Mouse (Mus musculus) neural tube, embryonic 14.5 days (tissue): Measurements from ENCODE around the gene Trabd2b. TPM values are rescaled to one million over a fixed set of nuclear protein-coding genes. Genes with fewer than 3 reads are reported as not detected.

Source experiments
- ATAC-seq: fragments of 200-750 bp; cut with Nextera tagmentation; 2 replicates; pipeline ENCODE4 v1.8.0; 2017; ENCODE audit warnings: low read depth, mild to moderate bottlenecking, moderate TSS enrichment, moderate library complexity
- H3K27ac ChIP-seq: fragments of 300-500 bp; sonication (generic); 2 replicates; pipeline ENCODE4 v1.5.1; 2014; ENCODE audit warnings: low read depth, mild to moderate bottlenecking, control low read depth, low read length, moderate library complexity, mixed read lengths
- H3K27me3 ChIP-seq: fragments of 300-500 bp; sonication (generic); 2 replicates; pipeline ENCODE4 v1.6.1; 2014; ENCODE audit warnings: low read length; ENCODE audit not compliant: control insufficient read depth, insufficient read depth
- H3K36me3 ChIP-seq: fragments of 300-500 bp; sonication (generic); 2 replicates; pipeline ENCODE4 v1.6.1; 2014; ENCODE audit warnings: low read length, mixed read lengths; ENCODE audit not compliant: control insufficient read depth, insufficient read depth
- H3K4me1 ChIP-seq: fragments of 300-500 bp; sonication (generic); 2 replicates; pipeline ENCODE4 v1.6.1; 2014; ENCODE audit warnings: low read length; ENCODE audit not compliant: control insufficient read depth, insufficient read depth
- H3K4me2 ChIP-seq: fragments of 300-500 bp; sonication (generic); 2 replicates; pipeline ENCODE4 v1.6.1; 2014; ENCODE audit warnings: mild to moderate bottlenecking, low read depth, low read length, control low read depth
- H3K4me3 ChIP-seq: fragments of 300-500 bp; sonication (generic); 2 replicates; pipeline ENCODE4 v1.5.1; 2014; ENCODE audit warnings: low read depth, low read length, control low read depth, mixed read lengths
- H3K9ac ChIP-seq: fragments of 300-500 bp; sonication (generic); replicated peaks from 2 replicates; pipeline ENCODE4 v1.6.1; 2014; ENCODE audit warnings: low read depth, mild to moderate bottlenecking, control low read depth, low read length, mixed read lengths
- H3K9me3 ChIP-seq: fragments of 300-500 bp; sonication (generic); 2 replicates; pipeline ENCODE4 v1.6.1; 2016; ENCODE audit warnings: low read length; ENCODE audit not compliant: control insufficient read depth
- WGBS: fragments of 180-500 bp; shearing (Covaris S2); extraction: QIAGEN DNeasy Blood & Tissue Kit; methylation state at CpG from one replicate; pipeline ENCODE4 v1.1.7; 2014; 5-methylcytosine and 5-hydroxymethylcytosine counted together
- polyA plus RNA-seq: library from polyadenylated mRNA; unstranded; fragments of >200 nt; fragmentation: Nextera tagmentation; extraction: Ambion mirVana; gene quantifications from 2 replicates; pipeline ENCODE4 v1.2.1, GENCODE M21; 2014

The Trabd2b gene
- polyA plus RNA-seq, 1 experiment from 2014 or later: 0.56 TPM

GRCm38 (mm10) chr4:114467371-114468094 lies 61.0 kb downstream of the Trabd2b start:
- no peak overlapping the region for H3K9ac ChIP-seq
- no peak overlapping the region for H3K4me3 ChIP-seq
- ATAC-seq: no peak
- H3K36me3 ChIP-seq: no peaks in the 10 kb centered on the region
- no peak overlapping the region for H3K27ac ChIP-seq
- H3K27me3 ChIP-seq: no peaks in the 10 kb centered on the region
- H3K4me2 ChIP-seq: no peak overlapping the region
- no peaks in the 10 kb centered on the region for H3K9me3 ChIP-seq
- no peaks in the 10 kb centered on the region for H3K4me1 ChIP-seq
- 48% methylated on average over 6 of the region's 6 CpGs for WGBS

- H3K27me3 ChIP-seq: no peaks in the 10 kb centered on the region
- no peaks in the 10 kb centered on the region for H3K36me3 ChIP-seq
- WGBS: 59% methylated on average over 7 of the region's 7 CpGs
- H3K4me1 ChIP-seq: no peaks in the 10 kb centered on the region
- no peak overlapping the region for H3K9ac ChIP-seq
- H3K4me2 ChIP-seq: no peak overlapping the region
- no peak overlapping the region for H3K27ac ChIP-seq
- H3K4me3 ChIP-seq: no peak overlapping the region
- ATAC-seq: no peak
- no peaks in the 10 kb centered on the region for H3K9me3 ChIP-seq
These were observed 61.5 kb downstream of the Trabd2b start for GRCm38 (mm10) chr4:114468095-114468429.

- no peak for ATAC-seq
- WGBS: 55% methylated on average over 1 of the region's 1 CpGs
These were observed 63.4 kb downstream of the Trabd2b start for GRCm38 (mm10) chr4:114469881-114470280.

GRCm38 (mm10) chr4:114472143-114472542 lies 65.6 kb downstream of the Trabd2b start:
- no peaks in the 10 kb centered on the region for H3K4me1 ChIP-seq
- H3K4me2 ChIP-seq: no peak overlapping the region
- peak; percentile 16; the same call in 1 of the 2 replicates for ATAC-seq
- H3K36me3 ChIP-seq: no peaks in the 10 kb centered on the region
- WGBS: 70% methylated on average over 5 of the region's 5 CpGs
- H3K9me3 ChIP-seq: no peaks in the 10 kb centered on the region
- no peak overlapping the region for H3K4me3 ChIP-seq
- no peak overlapping the region for H3K27ac ChIP-seq
- H3K27me3 ChIP-seq: no peaks in the 10 kb centered on the region
- H3K9ac ChIP-seq: no peak overlapping the region

More at GRCm38 (mm10) chr4:114469881-114470280, 63.4 kb downstream of the Trabd2b start:
- H3K27me3 ChIP-seq: no peaks in the 10 kb centered on the region
- no peak overlapping the region for H3K27ac ChIP-seq
- no peak overlapping the region for H3K4me2 ChIP-seq
- no peaks in the 10 kb centered on the region for H3K36me3 ChIP-seq
- H3K4me1 ChIP-seq: no peaks in the 10 kb centered on the region
- no peaks in the 10 kb centered on the region for H3K9me3 ChIP-seq
- no peak overlapping the region for H3K9ac ChIP-seq
- H3K4me3 ChIP-seq: no peak overlapping the region

GRCm38 (mm10) chr4:114476316-114476715 lies 69.8 kb downstream of the Trabd2b start:
- H3K4me2 ChIP-seq: no peak overlapping the region
- H3K27me3 ChIP-seq: no peaks in the 10 kb centered on the region
- no peak overlapping the region for H3K9ac ChIP-seq
- ATAC-seq: no peak
- H3K36me3 ChIP-seq: no peaks in the 10 kb centered on the region
- no peak overlapping the region for H3K27ac ChIP-seq
- no peaks in the 10 kb centered on the region for H3K4me1 ChIP-seq
- no peaks in the 10 kb centered on the region for H3K9me3 ChIP-seq
- WGBS: 94% methylated on average over 3 of the region's 3 CpGs
- H3K4me3 ChIP-seq: no peak overlapping the region

GRCm38 (mm10) chr4:114477082-114477771 lies 70.7 kb downstream of the Trabd2b start:
- no peaks in the 10 kb centered on the region for H3K4me1 ChIP-seq
- no peak overlapping the region for H3K4me2 ChIP-seq
- H3K27ac ChIP-seq: no peak overlapping the region
- H3K36me3 ChIP-seq: no peaks in the 10 kb centered on the region
- ATAC-seq: peak; percentile 62
- WGBS: 39% methylated on average over 11 of the region's 11 CpGs
- no peak overlapping the region for H3K9ac ChIP-seq
- no peak overlapping the region for H3K4me3 ChIP-seq
- no peaks in the 10 kb centered on the region for H3K27me3 ChIP-seq
- no peaks in the 10 kb centered on the region for H3K9me3 ChIP-seq

- whole genome bisulfite sequencing: 10% methylated on average over 5 of the region's 5 CpGs
- H3K4me2 ChIP-seq: no peak overlapping the region
- H3K9me3 ChIP-seq: no peaks in the 10 kb centered on the region
- ATAC-seq: peak; percentile 48; the same call in 1 of the 2 replicates
- H3K4me3 ChIP-seq: no peak overlapping the region
- H3K27ac ChIP-seq: no peak overlapping the region
- H3K4me1 ChIP-seq: no peaks in the 10 kb centered on the region
- no peaks in the 10 kb centered on the region for H3K27me3 ChIP-seq
- no peaks in the 10 kb centered on the region for H3K36me3 ChIP-seq
- no peak overlapping the region for H3K9ac ChIP-seq
These were observed 75.0 kb downstream of the Trabd2b start for GRCm38 (mm10) chr4:114481518-114481917.

GRCm38 (mm10) chr4:114484173-114484572 lies 77.6 kb downstream of the Trabd2b start:
- no peak overlapping the region for H3K9ac ChIP-seq

GRCm38 (mm10) chr4:114485996-114486395 lies 79.5 kb downstream of the Trabd2b start:
- Histone ChIP-seq H3K4me1 (no peaks in the 10 kb centered on the region), H3K36me3 (no peaks in the 10 kb centered on the region), H3K4me2 (no peak overlapping the region), H3K4me3 (no peak overlapping the region), H3K27me3 (no peaks in the 10 kb centered on the region), H3K9ac (no peak overlapping the region), H3K27ac (no peak overlapping the region), H3K9me3 (no peaks in the 10 kb centered on the region)
- WGBS: 81% methylated on average over 5 of the region's 5 CpGs
- ATAC-seq: no peak

More at GRCm38 (mm10) chr4:114484173-114484572, 77.6 kb downstream of the Trabd2b start:
- Histone ChIP-seq H3K27me3 (no peaks in the 10 kb centered on the region), H3K27ac (no peak overlapping the region), H3K4me1 (no peaks in the 10 kb centered on the region), H3K36me3 (no peaks in the 10 kb centered on the region), H3K4me2 (no peak overlapping the region), H3K4me3 (no peak overlapping the region), H3K9me3 (no peaks in the 10 kb centered on the region)
- 77% methylated on average over 2 of the region's 2 CpGs for WGBS
- no peak for ATAC-seq
